Mouse (Mus musculus): ENCODE measurements around the gene Msx1. TPM values are rescaled to one million over a fixed set of nuclear protein-coding genes. Genes with fewer than 3 reads are reported as not detected.

Msx1 gene
- total and polyA plus RNA-seq, 3 experiments, result 2.3 to 3.7 (median 3.1) TPM

- Histone ChIP-seq H3K4me3 (no peak overlapping the region), H3K9ac (ENCODE audit: low read depth, low read length) (no peak overlapping the region), H3K27ac (no peak overlapping the region), H3K36me3 (ENCODE audit: control insufficient read depth, insufficient read depth, low read length) (no peaks in the 10 kb centered on the region), H3K27me3 (ENCODE audit: control insufficient read depth, insufficient read depth, low read length) (no peaks in the 10 kb centered on the region), H3K79me2 (replicated peaks; ENCODE audit: control insufficient read depth, insufficient read depth, low read length) (no peaks in the 10 kb centered on the region), H3K4me1 (ENCODE audit: control insufficient read depth, insufficient read depth, low read length) (no peaks in the 10 kb centered on the region)
- TF ChIP-seq CTCF (IDR thresholded peaks at IDR 0.05) (no peak), POLR2A (IDR thresholded peaks at IDR 0.05; ENCODE audit: insufficient read depth, low read depth, low read length) (no peak), EP300 (IDR thresholded peaks at IDR 0.05; ENCODE audit: insufficient read depth, low read depth, low read length) (no peak)
- no peak for DNase-seq
- intact Hi-C loops (cut with DNase I), result no loop called here
- 45% methylated on average over 4 of the region's 4 CpGs for WGBS
Measured at GRCm38 (mm10) chr5:37774011-37774410, 50.4 kb downstream of the Msx1 start.

GRCm38 (mm10) chr5:37770870-37771269, 53.5 kb downstream of the Msx1 start:
- Histone ChIP-seq H3K4me1 (ENCODE audit: control insufficient read depth, insufficient read depth, low read length) (no peaks in the 10 kb centered on the region), H3K27me3 (ENCODE audit: control insufficient read depth, insufficient read depth, low read length) (no peaks in the 10 kb centered on the region), H3K36me3 (ENCODE audit: control insufficient read depth, insufficient read depth, low read length) (no peaks in the 10 kb centered on the region), H3K79me2 (replicated peaks; ENCODE audit: control insufficient read depth, insufficient read depth, low read length) (no peaks in the 10 kb centered on the region), H3K9ac (ENCODE audit: low read depth, low read length) (no peak overlapping the region), H3K27ac (no peak overlapping the region), H3K4me3 (no peak overlapping the region)
- TF ChIP-seq CTCF (IDR thresholded peaks at IDR 0.05) (no peak), EP300 (IDR thresholded peaks at IDR 0.05; ENCODE audit: insufficient read depth, low read depth, low read length) (no peak), POLR2A (IDR thresholded peaks at IDR 0.05; ENCODE audit: insufficient read depth, low read depth, low read length) (no peak)
- intact Hi-C loops (cut with DNase I), result no loop called here
- no peak for DNase-seq
- WGBS, result 89% methylated on average over 6 of the region's 6 CpGs

Other genes with a start within 250 kb of the Msx1 start
- under 1 TPM; 0.29 to 0.45 TPM for gene Stk32b, start 107.4 kb downstream of the Msx1 start, total RNA-seq (2021)
- 0.88 and 1.1 TPM in 2 replicates for gene Stk32b, start 107.4 kb downstream of the Msx1 start, polyA plus RNA-seq (2012; rRNA removed)
- 10 to 100 TPM; 24.1 to 29.6 TPM for gene Cytl1, start 89.1 kb downstream of the Msx1 start, total RNA-seq (2021)
- 67.4 and 72.0 TPM in 2 replicates for gene Cytl1, start 89.1 kb downstream of the Msx1 start, polyA plus RNA-seq (2012; rRNA removed)
- gene Stx18, start 214.2 kb upstream of the Msx1 start, total RNA-seq (2021), result 10 to 100 TPM; 15.9 to 18.5 TPM
- 12.1 and 14.9 TPM in 2 replicates for gene Stx18, start 214.2 kb upstream of the Msx1 start, polyA plus RNA-seq (2012; rRNA removed)